Mouse (Mus musculus): ENCODE measurements at regions not wholly inside any gene's neighbourhood (a gene's known extent, or its start where the extent isn't known, plus 50 kb on each side); places are given as distances from the start of the nearest gene placed in this dataset.

GRCm38 (mm10) chr4:131366006-131366405 is 421.8 kb downstream of the Matn1 start:
- intact Hi-C loops (cut with DNase I): loop anchor here (5.0 kb wide), 1 partner anchor 61 kb away; no protein-coding TSS in a partner anchor

DNA sequence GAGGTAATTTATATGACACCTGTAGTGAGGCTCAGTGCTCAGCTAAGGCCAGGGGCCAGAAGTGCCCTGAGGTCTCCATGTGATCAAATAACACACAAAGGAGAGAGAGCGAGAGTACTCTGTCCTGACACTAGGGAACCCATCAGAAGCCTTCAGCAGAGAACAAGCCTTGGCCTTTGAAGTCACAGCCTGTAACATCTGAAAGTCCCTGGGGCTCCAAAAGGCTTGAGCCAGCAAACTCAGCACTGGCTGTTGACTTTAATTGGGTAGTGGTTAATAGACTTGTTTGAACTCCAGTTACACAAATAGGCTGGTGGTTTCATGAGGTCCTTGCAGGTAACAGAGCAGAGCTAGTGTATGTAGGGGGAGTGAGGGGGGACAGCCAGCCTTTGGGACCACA is 422.5 kb downstream of the Matn1 start:
- intact Hi-C loops (cut with DNase I): loop anchor here (5.0 kb wide), 1 partner anchor 61 kb away; no protein-coding TSS in a partner anchor

- intact Hi-C loops (cut with DNase I): no loop called here
Observed at GRCm38 (mm10) chr4:131372517-131372916, 428.3 kb downstream of the Matn1 start.

DNA sequence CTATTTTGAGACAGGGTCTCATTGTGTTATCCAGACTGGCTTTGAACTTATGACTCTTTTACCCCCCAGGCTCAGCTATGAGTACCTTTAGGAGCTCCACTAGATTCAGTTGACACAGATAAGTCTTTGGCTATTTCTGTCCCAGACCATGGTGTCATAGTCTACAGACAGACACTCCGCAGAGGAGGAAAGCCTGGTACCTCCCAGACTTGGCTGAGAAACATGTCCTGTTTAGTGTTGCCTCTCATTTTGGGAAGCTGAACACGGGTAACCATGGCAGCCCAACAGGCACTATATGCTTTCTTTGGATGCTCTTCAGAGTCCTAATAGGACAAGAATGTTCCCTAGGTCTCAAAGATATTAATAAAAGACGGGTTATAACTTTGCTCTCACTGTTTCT is 429.0 kb downstream of the Matn1 start:
- intact Hi-C loops (cut with DNase I): no loop called here

DNA sequence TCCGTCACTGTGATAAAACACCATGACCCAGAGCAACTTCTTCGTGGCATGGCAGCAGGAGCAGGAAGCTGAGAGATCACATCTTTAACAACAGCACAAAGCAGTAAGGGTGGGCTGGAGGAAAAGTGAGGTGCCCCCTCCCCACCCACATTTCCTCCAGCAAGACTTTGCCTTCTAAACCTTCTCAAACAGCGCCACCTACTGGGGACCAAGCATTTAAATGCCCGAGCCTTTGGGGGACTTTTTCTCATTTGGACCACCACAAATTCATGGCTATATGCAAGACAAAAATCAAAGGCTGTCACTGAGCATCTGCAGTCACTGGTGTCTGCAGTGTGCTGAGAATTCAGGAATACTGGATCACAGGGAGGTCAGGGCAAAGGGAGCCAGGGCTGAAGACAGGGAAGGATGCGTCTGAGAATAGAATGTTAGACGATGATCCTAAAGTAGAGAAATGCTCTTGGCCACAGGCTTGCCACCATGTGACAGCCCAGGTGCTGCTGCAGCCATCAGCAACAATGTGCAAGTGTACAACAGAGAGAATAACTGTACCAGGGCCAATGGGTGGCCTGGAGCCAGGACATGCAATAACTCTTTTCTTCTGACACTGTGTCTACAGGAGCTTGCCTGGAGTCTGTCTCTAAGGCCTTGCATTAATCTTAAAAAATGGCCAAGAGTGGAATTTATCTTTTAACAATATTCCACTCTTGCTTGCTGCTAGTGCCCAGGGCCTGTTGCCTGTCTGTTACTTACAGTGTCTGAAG is 430.5 kb downstream of the Matn1 start:
- intact Hi-C loops (cut with DNase I): no loop called here

DNA sequence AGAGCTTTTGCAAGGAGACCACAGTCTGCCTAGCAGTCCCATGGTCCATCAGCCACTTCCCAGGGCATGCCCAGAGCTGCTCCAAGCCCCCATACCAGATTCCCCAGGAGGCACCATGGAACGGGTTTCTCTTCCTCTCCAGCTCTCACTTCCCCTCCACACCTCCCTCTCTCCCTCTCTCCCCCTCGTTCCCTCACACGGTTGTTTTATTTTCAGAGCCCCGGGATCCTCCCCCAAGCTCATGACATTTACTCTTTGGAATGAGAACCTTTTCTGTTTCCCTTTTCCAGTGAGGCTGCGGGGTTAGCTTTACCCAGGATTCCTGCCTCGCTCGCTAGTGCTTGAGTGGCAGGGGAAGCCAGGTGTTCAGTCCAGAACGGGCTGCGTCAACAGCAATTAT is 436.9 kb downstream of the Matn1 start:
- intact Hi-C loops (cut with DNase I): no loop called here

GRCm38 (mm10) chr4:131381529-131381928 is 437.3 kb downstream of the Matn1 start:
- intact Hi-C loops (cut with DNase I): no loop called here

- intact Hi-C loops (cut with DNase I): no loop called here
Observed at GRCm38 (mm10) chr4:131383862-131384261, 439.7 kb downstream of the Matn1 start.

DNA sequence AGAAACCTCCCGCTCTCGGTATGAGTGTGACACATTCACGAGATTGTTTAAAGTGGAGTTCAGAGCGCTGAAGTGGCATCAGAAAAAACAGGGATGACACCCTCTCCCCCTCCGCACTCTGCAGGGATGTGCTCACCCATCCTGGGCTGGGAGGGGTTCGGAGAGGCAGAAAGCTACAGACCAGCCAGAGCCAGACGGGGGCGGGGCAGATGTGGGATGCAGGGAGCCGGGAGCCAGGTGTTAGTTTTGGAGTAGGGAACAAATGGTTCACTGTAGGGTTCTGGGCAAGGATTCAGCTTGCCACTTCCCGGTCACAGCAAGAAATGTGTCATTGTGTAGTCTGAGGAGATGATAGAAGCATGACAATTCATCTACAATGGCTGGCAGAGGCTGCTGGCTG is 442.8 kb downstream of the Matn1 start:
- intact Hi-C loops (cut with DNase I): no loop called here

GRCm38 (mm10) chr4:131391119-131391923 is 446.8 kb downstream of the Ptpru start:
- intact Hi-C loops (cut with DNase I): no loop called here

- intact Hi-C loops (cut with DNase I): no loop called here
Observed at GRCm38 (mm10) chr4:131391924-131392297, 446.2 kb downstream of the Ptpru start.

GRCm38 (mm10) chr4:131392478-131392877 is 445.6 kb downstream of the Ptpru start:
- intact Hi-C loops (cut with DNase I): no loop called here

- intact Hi-C loops (cut with DNase I): no loop called here
Observed at GRCm38 (mm10) chr4:131396226-131396840, 441.8 kb downstream of the Ptpru start.

DNA sequence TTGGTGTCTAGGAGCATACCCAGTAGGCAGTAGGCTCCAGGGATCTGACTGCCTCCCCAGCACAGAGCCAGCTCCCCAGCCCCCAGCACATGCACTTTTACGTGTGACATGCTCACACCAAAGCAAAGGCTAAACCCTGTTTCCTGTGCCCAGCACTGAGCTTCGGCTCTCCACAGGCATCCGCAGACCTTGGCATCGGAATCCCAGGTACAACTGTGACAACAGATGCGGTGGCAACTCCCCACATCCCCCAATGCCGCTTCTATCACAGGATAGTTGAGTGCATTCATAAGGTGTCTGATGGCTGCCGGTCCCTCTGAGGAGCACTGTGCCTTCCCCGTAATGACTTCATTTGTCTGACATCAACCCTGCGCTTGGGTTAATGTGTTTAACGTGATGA is 440.9 kb downstream of the Ptpru start:
- intact Hi-C loops (cut with DNase I): no loop called here

DNA sequence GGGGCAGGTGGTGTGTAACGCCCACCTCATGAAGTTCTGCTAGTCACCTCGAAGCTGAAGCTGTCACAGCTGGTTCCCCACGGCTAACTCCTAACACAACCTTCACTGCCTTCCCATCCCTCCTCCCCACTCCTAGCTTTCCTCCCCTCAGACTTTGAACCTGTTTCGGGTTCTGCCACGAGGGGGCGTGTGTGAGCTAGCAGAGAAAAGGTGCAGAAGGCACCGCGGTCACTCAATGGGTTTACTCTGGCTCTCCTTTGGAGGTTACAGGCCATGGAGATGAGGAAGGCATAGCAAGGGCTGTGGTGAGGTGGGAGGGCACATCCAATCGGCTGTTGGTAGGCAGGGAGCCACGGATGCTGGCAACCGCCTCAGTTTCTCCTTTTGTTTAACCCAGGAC is 437.3 kb downstream of the Ptpru start:
- intact Hi-C loops (cut with DNase I): loop anchor here (2.0 to 10.0 kb wide), 2 partner anchors 86 to 434 kb away; partner anchors contain the start of gene Ptpru

DNA sequence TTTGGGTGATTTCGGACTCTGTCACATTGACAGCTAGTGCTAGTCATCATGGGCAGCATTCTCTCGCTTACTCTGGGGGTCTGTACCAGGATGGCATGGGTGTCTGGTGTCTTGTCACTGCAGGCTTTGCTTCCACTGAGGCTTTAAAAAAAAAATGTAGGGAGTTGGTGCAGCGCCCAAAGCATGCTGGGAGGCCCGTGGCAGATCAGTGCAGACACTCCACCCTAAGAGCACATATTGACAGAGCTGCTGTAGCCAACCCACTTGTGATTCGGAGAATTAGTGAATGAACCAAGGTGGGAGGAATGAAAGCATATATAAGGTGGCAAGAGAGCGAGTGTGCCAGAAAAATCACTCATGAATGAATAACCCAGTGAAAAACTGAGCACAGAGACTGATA is 436.8 kb downstream of the Ptpru start:
- intact Hi-C loops (cut with DNase I): loop anchor here (2.0 to 10.0 kb wide), 2 partner anchors 86 to 434 kb away; partner anchors contain the start of gene Ptpru

- intact Hi-C loops (cut with DNase I): loop anchor here (10.0 kb wide), 1 partner anchor 429 kb away; the partner anchor contains the start of gene Ptpru
Observed at GRCm38 (mm10) chr4:131405376-131406017, 432.6 kb downstream of the Ptpru start.

DNA sequence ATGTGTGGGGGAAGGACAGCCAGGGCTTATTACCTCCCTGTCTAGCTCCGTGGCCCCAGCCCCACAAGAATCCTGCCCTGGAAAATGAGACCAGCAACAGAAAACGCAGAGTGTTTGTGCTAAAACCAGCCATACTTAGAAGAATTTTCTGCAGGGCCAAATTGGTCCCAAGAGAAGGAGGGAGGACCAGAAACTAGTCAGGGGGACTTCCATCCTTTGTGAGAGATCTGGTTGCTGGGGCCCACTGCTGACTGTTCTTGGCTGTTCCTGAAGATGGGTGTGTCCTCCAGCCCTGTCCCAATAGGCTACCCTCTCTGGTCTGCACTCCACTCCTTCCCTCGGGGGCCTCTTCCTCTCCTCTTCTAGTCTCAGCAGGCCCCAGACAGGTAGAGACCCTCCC is 430.6 kb downstream of the Ptpru start:
- intact Hi-C loops (cut with DNase I): loop anchor here (10.0 kb wide), 1 partner anchor 427 kb away; the partner anchor contains the start of gene Ptpru

DNA sequence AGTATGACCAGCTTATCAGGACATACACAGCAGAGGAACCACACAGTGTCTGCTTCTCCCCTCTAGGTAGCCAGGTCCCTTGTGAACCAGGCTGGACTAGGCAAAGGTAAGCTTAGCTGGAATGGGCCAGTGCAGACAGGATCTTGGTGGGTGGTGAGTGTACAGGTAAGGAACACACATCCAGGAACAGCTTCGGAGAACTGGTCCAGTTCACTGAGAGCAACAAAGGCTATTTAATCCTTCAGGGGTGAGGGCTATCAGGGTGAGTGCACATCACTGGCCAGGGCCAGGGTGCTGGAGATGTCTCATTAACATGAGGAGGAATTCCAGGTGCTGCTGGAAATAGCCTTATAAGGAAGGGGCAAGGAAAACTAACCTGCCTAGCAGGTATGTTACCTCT is 429.4 kb downstream of the Ptpru start:
- intact Hi-C loops (cut with DNase I): loop anchor here (10.0 kb wide), 1 partner anchor 426 kb away; the partner anchor contains the start of gene Ptpru

GRCm38 (mm10) chr4:131409805-131410204 is 428.3 kb downstream of the Ptpru start:
- intact Hi-C loops (cut with DNase I): loop anchor here (10.0 kb wide), 1 partner anchor 425 kb away; the partner anchor contains the start of gene Ptpru

GRCm38 (mm10) chr4:131411936-131412335 is 426.2 kb downstream of the Ptpru start:
- intact Hi-C loops (cut with DNase I): no loop called here
